Mouse (Mus musculus) right cerebral cortex, postnatal 36 days (tissue): ENCODE measurements around the gene Nup210l.

Experiments
- DNase-seq, 2 experiments: peaks; one replicate each; pipeline ENCODE4 v3.0.0; 2022; ENCODE audit warnings: low spot score in 2 of 2, mixed read lengths in 1 of 2

The Nup210l gene

GRCm38 (mm10) chr3:90103938-90104337 lies at the start of gene Nup210l:
Gene Nup210l (plus strand): TSS chr3:90104132.
- no peak for DNase-seq

DNA sequence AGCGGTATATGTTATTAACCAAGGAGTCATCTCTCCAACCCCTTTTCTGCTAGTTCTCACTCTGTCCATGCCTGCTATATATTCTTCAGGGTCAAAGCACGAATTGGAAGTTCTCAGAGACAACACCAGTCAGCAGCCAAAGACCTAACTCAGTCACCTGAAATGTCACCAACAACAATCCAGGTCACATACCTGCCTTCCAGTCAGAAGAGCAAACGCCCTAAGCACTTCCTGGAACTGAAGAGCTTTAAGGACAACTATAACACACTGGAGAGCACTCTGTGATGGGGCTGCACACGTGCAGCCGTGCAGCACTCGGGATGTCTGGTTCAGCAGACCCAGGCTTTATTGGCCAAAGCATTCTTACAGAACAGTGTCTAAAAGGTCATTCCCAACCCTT lies 42.4 kb upstream of the Nup210l start:
- no peak for DNase-seq

DNA sequence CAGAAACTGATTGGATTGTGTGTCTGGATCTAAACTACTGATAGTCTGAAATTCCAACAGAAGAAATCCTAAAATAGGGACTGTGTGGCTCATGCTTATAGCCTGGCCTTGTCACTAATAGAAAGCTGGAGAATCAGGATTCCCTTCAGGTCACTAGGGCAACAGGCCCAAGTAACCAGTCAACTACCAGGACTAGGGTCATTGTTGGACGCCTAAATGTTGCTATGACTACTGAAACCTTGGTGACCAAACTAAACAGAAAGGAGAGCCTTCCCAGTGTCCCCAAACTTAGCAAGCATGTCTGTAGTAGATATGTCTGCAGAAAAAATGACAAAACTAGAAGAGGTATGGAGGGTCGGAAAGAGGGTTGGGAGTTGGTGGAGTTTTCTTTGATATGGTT lies 41.4 kb upstream of the Nup210l start:
- no peak for DNase-seq

DNA sequence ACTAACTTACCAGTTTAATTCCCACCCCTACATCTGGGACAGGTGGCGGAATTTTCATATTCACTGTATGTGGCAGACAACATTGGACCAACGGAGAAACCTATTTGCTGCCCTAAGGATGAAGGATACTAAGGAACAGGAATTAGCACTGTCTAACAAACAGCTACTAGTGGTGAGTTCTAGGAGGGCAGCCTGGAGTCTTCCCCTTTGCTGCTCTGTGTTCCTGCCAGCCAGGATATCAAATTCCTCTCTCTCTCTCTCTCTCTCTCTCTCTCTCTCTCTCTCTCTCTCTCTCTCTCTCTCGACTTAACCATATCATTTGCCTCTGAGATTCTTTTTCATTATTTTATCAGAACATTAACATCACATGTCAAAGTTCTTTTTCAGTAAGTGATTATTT lies 39.5 kb upstream of the Nup210l start:
- no peak for DNase-seq

GRCm38 (mm10) chr3:90065553-90065952 lies 38.4 kb upstream of the Nup210l start:
- no peak for DNase-seq

DNA sequence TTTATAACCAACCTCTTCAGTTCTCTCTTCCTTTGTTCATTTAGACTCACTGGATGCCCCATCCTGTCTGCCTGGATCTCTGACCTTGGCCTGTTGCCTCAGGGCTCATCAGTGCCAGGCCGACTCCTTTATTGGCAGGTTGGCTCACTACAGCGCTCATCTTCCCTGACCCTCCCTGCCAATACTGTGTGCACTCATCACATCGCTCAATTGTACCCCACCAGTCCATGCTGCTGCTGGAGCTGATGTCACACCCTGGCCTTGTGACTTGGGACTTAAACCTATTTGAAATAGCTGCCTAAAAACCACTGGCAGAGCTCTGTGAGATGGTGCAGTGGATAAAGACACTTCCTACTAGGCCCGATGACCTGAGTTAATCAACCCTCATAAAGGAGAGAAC lies 36.1 kb upstream of the Nup210l start:
- no peak for DNase-seq

GRCm38 (mm10) chr3:90069688-90070087 lies 34.2 kb upstream of the Nup210l start:
- DNase-seq, result no peak

GRCm38 (mm10) chr3:90072294-90072693 lies 31.6 kb upstream of the Nup210l start, which contains the start of gene Tpm3:
Gene Tpm3 (plus strand): TSS chr3:90072649.
- DNase-seq, result no peak

DNA sequence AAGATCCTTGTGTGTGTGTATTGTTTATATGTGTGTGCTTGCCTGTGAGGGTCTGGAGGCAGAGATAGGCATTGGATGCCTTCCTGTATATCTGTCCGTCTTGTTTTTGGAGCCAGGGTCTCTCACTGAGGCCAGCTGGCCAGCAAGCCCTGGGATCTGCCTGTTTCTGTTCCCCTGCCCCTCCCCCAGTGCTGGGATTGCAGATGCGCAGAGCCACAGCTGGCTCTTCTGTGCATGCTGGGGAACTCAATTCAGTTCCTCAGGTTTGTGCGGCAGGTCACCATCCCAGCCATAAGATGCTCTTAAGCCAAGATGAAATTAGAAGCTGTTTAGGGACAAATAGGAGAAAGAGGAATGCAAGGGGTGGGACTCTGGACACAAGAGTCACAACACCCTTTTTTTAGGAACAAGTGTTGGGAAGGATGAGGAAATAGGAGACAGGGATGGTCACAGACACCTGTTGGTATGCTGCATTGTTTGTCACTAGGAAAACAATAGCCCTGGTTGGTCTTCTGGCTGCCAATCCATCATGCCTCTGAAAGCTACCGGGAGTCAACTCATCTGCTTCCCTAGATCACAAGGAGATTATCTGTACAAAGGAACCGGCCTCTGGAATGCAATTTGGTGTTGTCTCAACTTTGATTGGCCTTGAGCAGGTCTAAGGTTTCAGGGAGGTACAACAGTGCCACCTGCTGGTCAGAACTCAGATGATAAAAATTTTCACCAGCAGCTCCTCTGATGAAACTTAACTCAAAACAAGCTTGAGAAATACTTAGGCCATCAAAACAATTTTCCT lies 26.8 kb upstream of the Nup210l start:
- DNase-seq, result peak; percentile 47 to 69

GRCm38 (mm10) chr3:90078224-90078623 lies 25.7 kb upstream of the Nup210l start:
- DNase-seq, result no peak

DNA sequence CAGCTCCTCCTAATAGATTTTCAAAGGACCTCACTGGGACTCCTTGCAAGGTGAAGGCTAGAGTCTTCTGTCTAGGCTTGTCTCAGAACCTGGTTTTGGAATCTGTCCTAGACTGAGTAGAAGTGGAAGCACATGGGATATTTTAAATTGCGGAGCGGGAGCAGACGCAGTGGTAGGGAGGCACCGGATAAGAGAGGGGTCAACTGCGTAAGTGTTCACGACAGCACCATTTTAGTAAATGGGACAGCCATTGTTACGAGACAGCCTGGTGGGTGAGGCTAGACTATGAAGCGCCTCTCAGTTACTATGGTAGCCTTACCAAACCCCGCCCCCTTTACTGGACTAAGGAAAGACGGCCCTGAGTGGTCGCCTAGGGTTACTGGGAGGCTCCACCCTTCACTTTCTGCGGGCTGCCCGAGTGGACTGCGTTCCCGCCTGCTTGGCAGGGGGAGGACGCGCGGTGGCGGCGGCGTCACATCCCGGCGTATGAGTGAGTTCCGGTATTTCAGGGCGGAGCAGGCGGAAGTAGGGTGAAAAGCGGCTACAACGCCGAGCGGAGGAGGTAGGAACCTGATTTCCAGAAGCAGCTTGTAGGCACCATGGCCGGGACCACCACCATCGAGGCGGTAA lies 24.7 kb upstream of the Nup210l start:
- peak; percentile 85 to 93 for DNase-seq

- DNase-seq, result peak; percentile 48 to 50
Observed at GRCm38 (mm10) chr3:90079763-90080497, 24.0 kb upstream of the Nup210l start.

- DNase-seq, result no peak
Observed at GRCm38 (mm10) chr3:90080498-90080863, 23.5 kb upstream of the Nup210l start.

- no peak for DNase-seq
Observed at GRCm38 (mm10) chr3:90081365-90082240, 22.3 kb upstream of the Nup210l start.

GRCm38 (mm10) chr3:90083034-90083433 lies 20.9 kb upstream of the Nup210l start:
- peak in 1 of 2 experiments; percentile 27 for DNase-seq

DNA sequence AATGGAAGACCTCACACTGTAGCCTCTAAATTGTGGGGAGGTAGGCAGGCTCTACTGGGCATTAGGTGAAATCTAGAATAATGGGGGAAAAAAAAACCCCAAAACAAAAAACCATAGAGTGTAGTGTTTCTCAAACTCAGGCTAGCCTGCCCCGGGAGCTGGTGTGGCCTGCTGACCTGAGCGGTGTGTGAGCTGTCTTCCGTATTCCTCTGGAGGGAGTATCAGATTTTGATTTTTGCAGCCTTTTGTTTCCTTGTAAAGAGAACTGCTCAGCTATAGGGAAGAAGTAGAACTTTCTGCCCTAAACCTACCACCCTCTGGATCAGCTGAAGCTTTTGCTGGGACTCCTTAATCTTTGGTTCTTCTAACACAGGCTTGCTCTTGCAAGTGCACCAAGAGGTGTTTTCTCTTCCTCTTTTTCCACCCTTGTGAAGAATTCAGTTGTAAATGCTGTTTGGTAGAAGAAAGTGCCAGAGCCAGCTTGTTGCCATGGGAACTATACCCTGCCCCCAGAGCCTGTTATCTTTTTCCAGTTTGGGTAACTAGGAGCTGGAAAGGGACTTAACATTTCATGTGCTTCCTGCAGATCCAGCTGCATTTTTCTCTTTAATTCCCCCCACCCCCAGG lies 20.1 kb upstream of the Nup210l start:
- peak; percentile 46 to 74 for DNase-seq

DNA sequence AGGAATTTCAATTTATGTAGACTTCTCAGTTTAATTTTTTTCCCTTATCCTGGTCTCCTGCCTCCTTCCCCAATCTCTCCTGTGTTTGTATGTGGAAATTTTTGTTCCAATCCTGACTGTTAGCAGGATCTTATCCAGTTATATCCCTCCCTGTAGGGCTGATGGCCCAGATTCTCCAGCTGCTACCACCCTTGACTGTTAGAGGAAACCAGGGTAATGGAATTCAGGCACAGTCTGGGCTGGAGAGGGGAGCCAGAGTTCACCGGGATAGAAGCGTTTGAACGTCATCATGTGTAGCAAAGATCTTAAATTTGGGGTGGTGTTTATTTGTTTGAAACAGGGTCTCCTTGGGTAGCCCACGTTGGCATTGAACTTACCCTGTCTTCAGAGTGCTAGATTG lies 19.1 kb upstream of the Nup210l start:
- no peak for DNase-seq

GRCm38 (mm10) chr3:90085281-90085680 lies 18.7 kb upstream of the Nup210l start:
- no peak for DNase-seq

- no peak for DNase-seq
Observed at GRCm38 (mm10) chr3:90086068-90086467, 17.9 kb upstream of the Nup210l start.

GRCm38 (mm10) chr3:90088617-90089016 lies 15.3 kb upstream of the Nup210l start:
- no peak for DNase-seq

- DNase-seq, result no peak
Observed at GRCm38 (mm10) chr3:90090892-90091291, 13.0 kb upstream of the Nup210l start.
